Mouse (Mus musculus) MEL (cell line): Measurements from ENCODE around the gene Ank2. TPM values are rescaled to one million over a fixed set of nuclear protein-coding genes. Genes with fewer than 3 reads are reported as not detected.

Experiments used
- DNase-seq: peaks from one replicate; pipeline ENCODE4 v3.0.0; 2011; ENCODE audit warnings: low read depth, low spot score
- H3K27ac ChIP-seq: 2 replicates; pipeline ENCODE4 v1.5.1; 2012; ENCODE audit warnings: low read depth, mild to moderate bottlenecking, control low read depth, low read length, moderate library complexity; ENCODE audit not compliant: control insufficient read depth
- H3K27me3 ChIP-seq, 2 experiments: fragments of 150-350 bp in 1 of 2; sonication (generic) in 1 of 2; 2 replicates each; pipeline ENCODE4 v1.6.1; 2012; ENCODE audit warnings: low read length in 2 of 2, mild to moderate bottlenecking in 2 of 2, improper control_type of control experiment in 1 of 2, moderate library complexity in 1 of 2; ENCODE audit not compliant: insufficient read depth in 2 of 2, control insufficient read depth in 1 of 2
- H3K36me3 ChIP-seq, 2 experiments: 2 replicates each; pipeline ENCODE4 v1.6.1; 2012 to 2014; ENCODE audit warnings: low read length in 2 of 2, improper control_type of control experiment in 1 of 2, inconsistent platforms in 1 of 2, mild to moderate bottlenecking in 1 of 2; ENCODE audit not compliant: insufficient read depth in 2 of 2, control insufficient read depth in 1 of 2
- H3K4me1 ChIP-seq, 2 experiments: fragments of 150-350 bp in 1 of 2; sonication (generic) in 1 of 2; 2 replicates each; pipeline ENCODE4 v1.6.1; 2012; ENCODE audit warnings: low read length in 2 of 2, improper control_type of control experiment in 1 of 2, mild to moderate bottlenecking in 1 of 2; ENCODE audit not compliant: insufficient read depth in 2 of 2, control insufficient read depth in 1 of 2
- H3K4me3 ChIP-seq, 2 experiments: fragments of 150-350 bp in 1 of 2; sonication (generic) in 1 of 2; 2 replicates each; pipeline ENCODE4 v1.5.1; 2012; ENCODE audit warnings: low read depth in 2 of 2, low read length in 2 of 2, mild to moderate bottlenecking in 2 of 2, moderate library complexity in 2 of 2, control low read depth in 1 of 2, improper control_type of control experiment in 1 of 2; ENCODE audit not compliant: control insufficient read depth in 1 of 2, insufficient read depth in 1 of 2
- H3K79me2 ChIP-seq: 2 replicates; pipeline ENCODE4 v1.6.1; 2012; ENCODE audit warnings: mild to moderate bottlenecking, low read length, moderate library complexity; ENCODE audit not compliant: control insufficient read depth, poor library complexity, insufficient read depth
- H3K9ac ChIP-seq: 2 replicates; pipeline ENCODE4 v1.6.1; 2012; ENCODE audit warnings: low read depth, mild to moderate bottlenecking, control low read depth, low read length, moderate library complexity; ENCODE audit not compliant: control insufficient read depth, poor library complexity, severe bottlenecking
- H3K9me3 ChIP-seq: fragments of 150-350 bp; sonication (generic); replicated peaks from 2 replicates; pipeline ENCODE4 v1.6.1; 2012; ENCODE audit warnings: mild to moderate bottlenecking, low read length, improper control_type of control experiment, moderate library complexity; ENCODE audit not compliant: insufficient read depth
- E2F4 ChIP-seq: IDR thresholded peaks from 2 replicates; pipeline ENCODE4 v1.6.1; 2011; ENCODE audit warnings: low read depth, low read length, improper control_type of control experiment, borderline replicate concordance
- ELF1 ChIP-seq: IDR thresholded peaks from 2 replicates; pipeline ENCODE4 v1.6.1; 2014; ENCODE audit warnings: low read depth, mild to moderate bottlenecking, inconsistent platforms, low read length, improper control_type of control experiment, moderate library complexity
- EP300 ChIP-seq, 2 experiments: IDR thresholded peaks; 2 replicates each; pipeline ENCODE4 v1.6.1; 2011; ENCODE audit warnings: improper control_type of control experiment in 2 of 2, low read length in 2 of 2, low read depth in 1 of 2, mild to moderate bottlenecking in 1 of 2
- GABPA ChIP-seq: IDR thresholded peaks from 2 replicates; pipeline ENCODE4 v1.6.1; 2012; ENCODE audit warnings: low read depth, mild to moderate bottlenecking, inconsistent platforms, low read length, improper control_type of control experiment, moderate library complexity
- MAFK ChIP-seq: IDR thresholded peaks from 2 replicates; pipeline ENCODE4 v1.6.1; 2011; ENCODE audit warnings: low read depth, mild to moderate bottlenecking, low read length, improper control_type of control experiment, borderline replicate concordance
- MAX ChIP-seq: IDR thresholded peaks from 2 replicates; pipeline ENCODE4 v1.6.1; 2011; ENCODE audit warnings: low read length, improper control_type of control experiment
- MYB ChIP-seq: IDR thresholded peaks from 2 replicates; pipeline ENCODE4 v1.6.1; 2011; ENCODE audit warnings: mild to moderate bottlenecking, low read depth, low read length, improper control_type of control experiment
- NRF1 ChIP-seq: IDR thresholded peaks from 2 replicates; pipeline ENCODE4 v1.6.1; 2014; ENCODE audit warnings: low read depth, mild to moderate bottlenecking, inconsistent platforms, low read length, improper control_type of control experiment, moderate library complexity; ENCODE audit not compliant: poor library complexity, insufficient read depth, severe bottlenecking
- POLR2A ChIP-seq, 2 experiments: IDR thresholded peaks; 2 replicates each; pipeline ENCODE4 v1.6.1; 2011 to 2012; ENCODE audit warnings: low read length in 2 of 2, mild to moderate bottlenecking in 2 of 2, control low read depth in 1 of 2, improper control_type of control experiment in 1 of 2, low read depth in 1 of 2, moderate library complexity in 1 of 2; ENCODE audit not compliant: control insufficient read depth in 1 of 2, insufficient read depth in 1 of 2, poor library complexity in 1 of 2
- POLR2AphosphoS2 ChIP-seq: IDR thresholded peaks from 2 replicates; pipeline ENCODE4 v1.6.1; 2011; ENCODE audit warnings: low read length, improper control_type of control experiment
- POLR2AphosphoS5 ChIP-seq: IDR thresholded peaks from 2 replicates; pipeline ENCODE4 v1.6.1; 2012; ENCODE audit warnings: low read depth, borderline replicate concordance, mild to moderate bottlenecking, inconsistent platforms, low read length, moderate library complexity, mixed read lengths
- RCOR1 ChIP-seq: IDR thresholded peaks from 2 replicates; pipeline ENCODE4 v1.6.1; 2012; ENCODE audit warnings: low read depth, mild to moderate bottlenecking, inconsistent platforms, low read length, improper control_type of control experiment
- SMC3 ChIP-seq: IDR thresholded peaks from 2 replicates; pipeline ENCODE4 v1.6.1; 2011; ENCODE audit warnings: low read depth, low read length, improper control_type of control experiment
- TBP ChIP-seq: IDR thresholded peaks from 2 replicates; pipeline ENCODE4 v1.8.0; 2011; ENCODE audit warnings: low read depth, low read length, improper control_type of control experiment
- TCF12 ChIP-seq: IDR thresholded peaks from 2 replicates; pipeline ENCODE4 v1.6.1; 2014; ENCODE audit warnings: low read depth, mild to moderate bottlenecking, inconsistent platforms, low read length, improper control_type of control experiment, moderate library complexity
- USF2 ChIP-seq, 2 experiments: IDR thresholded peaks; 2 replicates each; pipeline ENCODE4 v1.6.1; 2011 to 2012; ENCODE audit warnings: improper control_type of control experiment in 2 of 2, low read length in 2 of 2, borderline replicate concordance in 1 of 2, inconsistent platforms in 1 of 2, low read depth in 1 of 2, mild to moderate bottlenecking in 1 of 2; ENCODE audit not compliant: insufficient read depth in 1 of 2
- ZC3H11A ChIP-seq: IDR thresholded peaks from 2 replicates; pipeline ENCODE4 v1.6.1; 2012; ENCODE audit warnings: low read depth, mild to moderate bottlenecking, inconsistent platforms, low read length, improper control_type of control experiment
- ZKSCAN1 ChIP-seq: IDR thresholded peaks from 2 replicates; pipeline ENCODE4 v1.6.1; 2012; ENCODE audit warnings: low read depth, mild to moderate bottlenecking, inconsistent platforms, low read length, improper control_type of control experiment, moderate library complexity
- polyA plus RNA-seq, 2 experiments: library from polyadenylated mRNA; stranded (reverse) in 1 of 2; unstranded in 1 of 2; fragments of >175 nt in 1 of 2; fragments of >200 nt in 1 of 2; gene quantifications; 2 replicates each; pipeline versions ENCODE4 v1.2.1 to v1.2.4; 2012; ENCODE audit warnings: low replicate concordance in 2 of 2, low read depth in 1 of 2; ENCODE audit not compliant: insufficient read length in 2 of 2, insufficient read depth in 1 of 2, missing spikeins in 1 of 2
- total RNA-seq: library from RNA; depleted of rRNA; stranded (reverse); fragments of 300-350 nt; gene quantifications from 2 replicates; pipeline ENCODE4 v1.2.3, GENCODE M21; 2012

The Ank2 gene
- total and polyA plus RNA-seq, 3 experiments = 2.7 to 4.5 TPM; not detected in 1

- TF ChIP-seq TCF12 (no peak), GABPA (no peak), SMC3 (no peak), MYB (no peak), POLR2A (IDR thresholded peaks at IDR 0.05; ENCODE audit: control insufficient read depth in 1 of 2, insufficient read depth in 1 of 2, low read depth in 1 of 2, low read length in 2 of 2, poor library complexity in 1 of 2) (no peak), EP300 (IDR thresholded peaks at IDR 0.05; ENCODE audit: low read depth in 1 of 2, low read length in 2 of 2) (no peak), USF2 (IDR thresholded peaks at IDR 0.05; ENCODE audit: borderline replicate concordance in 1 of 2, insufficient read depth in 1 of 2, low read depth in 1 of 2, low read length in 2 of 2) (no peak), MAFK (no peak), TBP (no peak)
- no peaks in the 10 kb centered on the region for H3K36me3 ChIP-seq
- no peaks in the 10 kb centered on the region for H3K4me1 ChIP-seq
- DNase-seq = no peak
- no peak overlapping the region for H3K4me3 ChIP-seq
- no peaks in the 10 kb centered on the region for H3K9me3 ChIP-seq
- no peak overlapping the region for H3K9ac ChIP-seq
- H3K79me2 ChIP-seq = no peaks in the 10 kb centered on the region
- H3K27me3 ChIP-seq = no peaks in the 10 kb centered on the region
- no peak overlapping the region for H3K27ac ChIP-seq
Measured at GRCm38 (mm10) chr3:126986687-126987086, 512.5 kb downstream of the Ank2 start.

DNA sequence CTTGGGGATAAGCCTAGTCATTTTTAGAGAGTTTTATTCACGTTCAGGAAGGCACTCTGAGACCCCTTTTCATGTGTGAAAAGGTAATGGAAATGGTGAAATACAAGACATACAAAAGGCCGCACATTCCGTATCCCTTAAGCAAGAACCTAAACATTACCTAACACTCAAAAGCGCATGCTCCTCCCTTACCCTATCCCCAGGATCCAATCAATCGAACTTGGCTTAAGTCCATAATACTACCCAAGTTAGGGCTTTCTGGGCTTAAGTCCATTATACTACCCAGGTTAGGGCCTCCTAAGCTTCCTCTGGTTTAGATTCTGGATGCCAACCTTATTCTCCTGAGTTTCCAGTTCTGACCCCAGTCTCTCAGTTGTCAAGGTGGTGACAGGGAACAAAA, 516.3 kb downstream of the Ank2 start:
- H3K27me3 ChIP-seq = no peaks in the 10 kb centered on the region
- no peaks in the 10 kb centered on the region for H3K9me3 ChIP-seq
- H3K79me2 ChIP-seq = no peaks in the 10 kb centered on the region
- TF ChIP-seq MAX (no peak), ELF1 (no peak), POLR2AphosphoS5 (no peak), E2F4 (no peak), ZC3H11A (no peak), NRF1 (no peak), RCOR1 (no peak), ZKSCAN1 (no peak), EP300 (IDR thresholded peaks at IDR 0.05; ENCODE audit: low read depth in 1 of 2, low read length in 2 of 2) (no peak), POLR2AphosphoS2 (no peak)
- no peaks in the 10 kb centered on the region for H3K4me1 ChIP-seq
- peaks cover 0 to 2% of the 10 kb centered on the region in 2 experiments; a peak in 1 of 4 replicates for H3K36me3 ChIP-seq
- H3K9ac ChIP-seq = no peak overlapping the region
- no peak overlapping the region for H3K27ac ChIP-seq
- no peak for DNase-seq
- H3K4me3 ChIP-seq = no peak overlapping the region
